Mouse (Mus musculus): ENCODE measurements at regions not wholly inside any gene's neighbourhood (a gene's known extent, or its start where the extent isn't known, plus 50 kb on each side); places are given as distances from the start of the nearest gene placed in this dataset.

DNA sequence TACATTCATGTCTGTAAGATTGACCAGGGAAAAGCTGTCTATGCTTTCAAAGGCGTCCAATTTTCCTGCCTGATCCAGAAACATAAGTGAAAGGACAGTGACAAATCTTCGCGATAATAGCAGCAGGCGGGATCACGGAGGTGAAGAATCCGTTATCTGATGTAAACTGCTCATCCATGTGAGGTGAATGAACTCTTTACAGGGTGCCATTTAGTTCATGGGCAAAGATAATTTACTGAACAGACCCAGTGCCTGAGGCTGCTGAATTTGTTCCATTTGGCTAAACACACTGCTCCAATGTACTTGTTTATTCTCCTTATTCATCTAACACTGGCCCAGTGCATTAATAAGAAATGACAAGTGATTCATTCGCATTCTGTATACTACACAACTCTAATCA, 3534.3 kb upstream of the Lrrc6 start:
- peak in 1 of 2 experiments; percentile 1 for DNase-seq (ENCODE audit: low spot score in 2 of 2)

- no peak for DNase-seq (ENCODE audit: low spot score in 2 of 2)
Observed at GRCm38 (mm10) chr15:70029468-70029867, 3528.8 kb upstream of the Lrrc6 start.

DNA sequence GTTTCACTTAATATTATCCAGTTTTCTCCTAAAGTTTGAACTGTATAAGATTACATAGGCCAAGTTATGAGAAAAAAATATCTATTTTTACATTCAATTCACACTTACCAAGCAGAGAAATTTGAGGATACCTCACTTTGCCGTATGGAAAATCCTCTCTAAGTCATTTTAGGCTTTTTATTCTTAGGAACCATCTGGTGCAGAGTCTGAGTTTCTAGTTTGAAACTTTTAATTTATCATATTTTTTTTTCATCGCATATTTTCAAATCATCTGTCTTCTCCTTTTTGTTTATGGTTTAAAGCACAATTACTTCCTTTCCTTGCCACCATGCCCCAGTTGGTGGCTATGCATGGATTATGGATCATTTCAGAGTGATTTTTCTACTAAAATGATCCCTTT, 3512.1 kb upstream of the Lrrc6 start:
- peak in 1 of 2 experiments; percentile 1 for DNase-seq (ENCODE audit: low spot score in 2 of 2)

All from layer of hippocampus, adult 18-20 months (tissue).